Mouse (Mus musculus) hindbrain, embryonic 14.5 days (tissue): ENCODE results near the gene Fam189a1. TPM values are rescaled to one million over a fixed set of nuclear protein-coding genes. Genes with fewer than 3 reads are reported as not detected.

ENCODE experiments used
- ATAC-seq: fragments of 200-750 bp; cut with Nextera tagmentation; 2 replicates; pipeline ENCODE4 v1.8.0; 2017; ENCODE audit warnings: moderate number of reproducible peaks, mild to moderate bottlenecking, moderate TSS enrichment, moderate library complexity; ENCODE audit not compliant: low FRiP score
- DNase-seq: peaks from one replicate; pipeline ENCODE4 v3.0.0-alpha.2; 2015; ENCODE audit warnings: low spot score
- H3K27ac ChIP-seq: fragments of 300-500 bp; sonication (generic); 2 replicates; pipeline ENCODE4 v1.5.1; 2014; ENCODE audit warnings: mild to moderate bottlenecking, moderate library complexity
- H3K27me3 ChIP-seq: fragments of 300-500 bp; sonication (generic); 2 replicates; pipeline ENCODE4 v1.6.1; 2014; ENCODE audit warnings: mild to moderate bottlenecking, low read length, mixed read lengths; ENCODE audit not compliant: control insufficient read depth, insufficient read depth
- H3K36me3 ChIP-seq: fragments of 300-500 bp; sonication (generic); replicated peaks from 2 replicates; pipeline ENCODE4 v1.6.1; 2014; ENCODE audit not compliant: control insufficient read depth, insufficient read depth
- H3K4me1 ChIP-seq: fragments of 300-500 bp; sonication (generic); replicated peaks from 2 replicates; pipeline ENCODE4 v1.6.1; 2014; ENCODE audit warnings: antibody characterized with exemption, low read length, mixed read lengths; ENCODE audit not compliant: control insufficient read depth, insufficient read depth
- H3K4me2 ChIP-seq: fragments of 300-500 bp; sonication (generic); replicated peaks from 2 replicates; pipeline ENCODE4 v1.6.1; 2014; ENCODE audit warnings: mild to moderate bottlenecking, moderate library complexity
- H3K4me3 ChIP-seq: fragments of 300-500 bp; sonication (generic); replicated peaks from 2 replicates; pipeline ENCODE4 v1.5.1; 2014; ENCODE audit warnings: mild to moderate bottlenecking, low read length
- H3K9ac ChIP-seq: fragments of 300-500 bp; sonication (generic); 2 replicates; pipeline ENCODE4 v1.6.1; 2014
- H3K9me3 ChIP-seq: fragments of 300-500 bp; sonication (generic); 2 replicates; pipeline ENCODE4 v1.6.1; 2016; ENCODE audit warnings: low read length; ENCODE audit not compliant: control insufficient read depth
- WGBS: fragments of 180-500 bp; shearing (Covaris S2); extraction: QIAGEN DNeasy Blood & Tissue Kit; methylation state at CpG from one replicate; pipeline ENCODE4 v1.1.7; 2014; 5-methylcytosine and 5-hydroxymethylcytosine counted together
- polyA plus RNA-seq: library from polyadenylated mRNA; unstranded; fragments of >200 nt; fragmentation: Nextera tagmentation; extraction: Ambion mirVana; gene quantifications from 2 replicates; pipeline ENCODE4 v1.2.1, GENCODE M21; 2014

The Fam189a1 gene
- polyA plus RNA-seq, 1 experiment from 2014 or later: 15.8 TPM

DNA sequence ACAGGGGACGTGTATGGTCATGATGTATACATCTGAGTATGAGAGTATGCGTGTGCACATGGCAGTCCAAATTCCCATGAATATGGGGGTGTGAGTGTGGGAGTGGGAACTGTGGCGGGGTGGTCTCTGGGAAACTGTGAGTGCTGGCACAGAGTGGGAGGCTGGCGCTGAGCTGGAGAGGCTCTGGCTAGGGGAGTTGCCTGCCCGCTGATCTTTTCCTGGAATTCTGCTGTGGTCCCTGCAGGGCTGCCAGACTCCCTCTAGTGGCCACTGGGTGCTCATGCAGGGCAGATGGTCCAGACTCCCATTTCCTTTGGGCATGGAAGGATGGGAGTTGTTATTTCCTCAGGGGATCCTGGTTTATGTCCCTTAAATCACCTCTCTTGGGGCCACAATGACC is 404.9 kb downstream of the Fam189a1 start:
- H3K4me1 ChIP-seq: no peaks in the 10 kb centered on the region
- H3K27me3 ChIP-seq: no peaks in the 10 kb centered on the region
- H3K4me2 ChIP-seq: no peak overlapping the region
- ATAC-seq: peak; percentile 76
- peak; percentile 79 for DNase-seq
- WGBS: 29% methylated on average over 5 of the region's 5 CpGs
- H3K36me3 ChIP-seq: peaks cover 30% of the 10 kb centered on the region
- H3K9me3 ChIP-seq: no peaks in the 10 kb centered on the region
- H3K4me3 ChIP-seq: no peak overlapping the region
- H3K9ac ChIP-seq: no peak overlapping the region
- no peak overlapping the region for H3K27ac ChIP-seq

GRCm38 (mm10) chr7:64743610-64744009 is 412.8 kb downstream of the Fam189a1 start:
- H3K36me3 ChIP-seq: peaks cover 60% of the 10 kb centered on the region
- H3K4me1 ChIP-seq: 0 out of 2 replicates have a peak, but pooled peaks cover 8% of the 10 kb centered on the region
- DNase-seq (no peak), ATAC-seq (no peak)
- no peak overlapping the region for H3K4me3 ChIP-seq
- 92% methylated on average over 7 of the region's 7 CpGs for WGBS
- H3K9me3 ChIP-seq: no peaks in the 10 kb centered on the region
- H3K27me3 ChIP-seq: no peaks in the 10 kb centered on the region
- H3K9ac ChIP-seq: no peak overlapping the region
- H3K27ac ChIP-seq: no peak overlapping the region
- H3K4me2 ChIP-seq: no peak overlapping the region

DNA sequence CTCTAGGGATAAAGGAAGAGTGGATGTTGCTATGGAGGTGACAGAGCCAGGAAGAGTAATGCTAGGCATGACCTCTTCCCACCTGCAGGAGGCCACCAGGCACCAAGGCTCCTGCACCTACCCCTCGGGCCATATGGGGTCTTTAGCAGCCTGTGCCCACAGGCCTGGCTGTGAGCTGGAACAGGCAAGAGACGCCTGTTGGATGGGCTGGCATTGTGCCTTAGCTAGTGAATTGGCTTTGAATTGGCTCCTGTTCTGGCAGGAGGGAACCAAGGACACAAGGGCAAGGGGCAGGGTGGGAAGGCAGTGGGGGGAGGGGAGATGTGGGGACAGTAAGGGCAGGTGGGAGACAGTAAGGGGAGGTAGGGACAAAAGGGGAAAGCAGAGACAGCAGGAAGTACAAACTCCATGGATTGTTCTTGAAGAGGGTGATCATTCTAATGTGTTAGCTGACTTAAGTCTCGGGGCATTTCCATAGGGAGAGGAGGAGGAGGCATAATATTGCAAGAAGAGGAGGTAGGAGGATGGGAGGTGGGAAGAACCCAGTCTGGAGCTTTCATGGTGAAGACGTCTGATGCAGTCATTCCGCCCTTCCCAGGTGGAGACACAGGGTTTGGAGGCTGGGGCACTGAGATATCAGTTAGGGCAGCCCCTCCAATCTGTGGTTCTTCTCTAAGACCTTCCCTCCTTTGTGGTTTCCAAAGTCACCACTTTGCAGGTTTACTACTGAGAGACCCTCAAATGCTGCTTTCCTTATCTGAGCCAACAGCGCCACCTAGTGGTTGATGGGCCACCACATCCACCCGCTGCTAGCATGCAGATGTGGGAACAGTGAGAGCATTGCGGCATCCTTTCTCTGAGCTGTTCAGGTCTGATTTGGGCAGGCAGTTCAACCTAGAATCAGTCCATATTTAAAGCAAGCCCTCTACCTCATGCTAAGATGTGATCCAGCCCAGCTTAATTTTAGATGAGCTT is 414.8 kb downstream of the Fam189a1 start:
- ATAC-seq: peak; percentile 85
- no peaks in the 10 kb centered on the region for H3K27me3 ChIP-seq
- H3K4me1 ChIP-seq: 0 out of 2 replicates have a peak, but pooled peaks cover 8% of the 10 kb centered on the region
- H3K4me2 ChIP-seq: no peak overlapping the region
- no peaks in the 10 kb centered on the region for H3K9me3 ChIP-seq
- WGBS: 22% methylated on average over 8 of the region's 8 CpGs
- H3K4me3 ChIP-seq: no peak overlapping the region
- no peak overlapping the region for H3K9ac ChIP-seq
- H3K36me3 ChIP-seq: peaks cover 53% of the 10 kb centered on the region
- DNase-seq: peak; percentile 98
- H3K27ac ChIP-seq: peak overlapping the region; percentile 18; the same call in 1 of the 2 replicates

DNA sequence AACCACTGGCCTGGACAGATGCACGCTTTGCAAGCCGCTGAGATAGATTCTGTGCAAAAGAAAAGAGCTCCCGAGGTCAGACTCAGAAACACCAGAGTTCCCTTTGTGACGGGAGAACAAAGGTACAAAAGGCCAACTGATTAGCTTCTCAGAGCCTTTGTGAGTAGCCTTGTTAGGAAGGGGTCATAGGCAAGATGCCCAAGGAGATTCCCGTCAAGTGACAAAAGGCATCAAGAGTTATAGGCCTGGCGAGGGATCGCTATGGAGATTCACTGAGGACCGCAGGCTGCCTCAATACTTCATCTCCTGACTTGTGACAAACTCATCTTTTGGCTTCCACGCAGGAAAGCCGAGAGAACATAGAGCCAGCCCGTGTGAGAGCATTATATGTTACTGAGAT is 417.2 kb downstream of the Fam189a1 start:
- Histone ChIP-seq H3K36me3 (peaks cover 28% of the 10 kb centered on the region), H3K4me1 (0 out of 2 replicates have a peak, but pooled peaks cover 8% of the 10 kb centered on the region), H3K9me3 (no peaks in the 10 kb centered on the region), H3K27me3 (no peaks in the 10 kb centered on the region), H3K4me3 (no peak overlapping the region), H3K27ac (no peak overlapping the region), H3K9ac (no peak overlapping the region), H3K4me2 (no peak overlapping the region)
- DNase-seq (no peak), ATAC-seq (no peak)
- 12% methylated on average over 11 of the region's 11 CpGs for WGBS

DNA sequence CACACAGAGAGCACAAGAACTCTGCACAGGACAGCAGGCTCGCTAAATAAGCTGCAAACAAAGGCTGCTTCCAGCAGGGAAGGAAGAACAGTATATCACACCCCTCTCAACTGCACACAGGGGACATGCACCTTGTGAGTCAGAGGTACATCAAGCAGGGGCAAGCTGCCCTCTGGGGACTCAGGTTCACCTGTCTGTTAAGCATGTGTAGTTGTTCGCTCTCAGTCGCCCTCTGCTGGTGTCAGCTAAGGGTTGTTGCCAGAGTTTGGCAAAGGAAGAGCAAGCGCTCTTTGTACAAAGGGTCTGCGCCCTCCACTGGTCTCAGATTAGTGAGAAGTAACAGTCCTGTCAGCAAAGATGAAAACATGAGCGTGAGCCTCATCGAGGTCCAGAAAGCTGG is 426.6 kb downstream of the Fam189a1 start:
- Histone ChIP-seq H3K27me3 (no peaks in the 10 kb centered on the region), H3K27ac (no peak overlapping the region), H3K4me3 (no peak overlapping the region), H3K4me1 (peaks cover 13% of the 10 kb centered on the region), H3K9ac (no peak overlapping the region), H3K9me3 (no peaks in the 10 kb centered on the region), H3K4me2 (no peak overlapping the region), H3K36me3 (no peaks in the 10 kb centered on the region; the same call in 1 of the 2 replicates)
- ATAC-seq: peak; percentile 10; the same call in 1 of the 2 replicates
- 25% methylated on average over 7 of the region's 7 CpGs for WGBS
- peak; percentile 83 for DNase-seq

DNA sequence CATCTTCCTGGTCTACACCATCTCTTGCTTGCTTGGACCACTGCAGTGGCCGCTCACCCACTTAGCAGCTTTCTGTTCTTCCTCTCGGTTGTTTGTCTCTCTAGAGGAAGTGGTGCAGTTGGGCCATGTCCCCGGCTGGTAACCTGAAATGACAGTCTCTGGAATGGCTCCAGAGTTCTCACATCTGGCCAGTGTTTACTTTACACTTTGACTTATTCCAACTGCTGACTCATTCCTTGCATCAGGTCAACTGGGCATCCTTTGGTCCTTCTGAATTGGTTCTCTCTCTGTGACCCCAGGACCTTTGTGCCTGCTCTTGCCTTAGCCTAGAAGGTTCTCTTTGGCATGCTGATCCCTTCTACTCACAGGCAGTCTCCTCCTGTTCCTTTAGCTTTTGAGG is 427.6 kb downstream of the Fam189a1 start:
- WGBS: 80% methylated on average over 3 of the region's 3 CpGs
- no peaks in the 10 kb centered on the region for H3K9me3 ChIP-seq
- H3K9ac ChIP-seq: no peak overlapping the region
- DNase-seq (no peak), ATAC-seq (no peak)
- no peaks in the 10 kb centered on the region for H3K27me3 ChIP-seq
- H3K36me3 ChIP-seq: no peaks in the 10 kb centered on the region; the same call in 1 of the 2 replicates
- peaks cover 13% of the 10 kb centered on the region for H3K4me1 ChIP-seq
- H3K27ac ChIP-seq: no peak overlapping the region
- no peak overlapping the region for H3K4me2 ChIP-seq
- H3K4me3 ChIP-seq: no peak overlapping the region

GRCm38 (mm10) chr7:64728181-64728591 is 428.2 kb downstream of the Fam189a1 start:
- ATAC-seq: peak; percentile 66
- Histone ChIP-seq H3K9ac (no peak overlapping the region), H3K4me3 (no peak overlapping the region), H3K36me3 (no peaks in the 10 kb centered on the region), H3K4me2 (no peak overlapping the region), H3K27me3 (no peaks in the 10 kb centered on the region), H3K9me3 (no peaks in the 10 kb centered on the region), H3K27ac (no peak overlapping the region), H3K4me1 (peaks cover 13% of the 10 kb centered on the region)
- WGBS: 70% methylated on average over 5 of the region's 5 CpGs
- peak; percentile 70 for DNase-seq

GRCm38 (mm10) chr7:64725967-64726695 is 430.2 kb downstream of the Fam189a1 start:
- no peaks in the 10 kb centered on the region for H3K9me3 ChIP-seq
- no peaks in the 10 kb centered on the region for H3K27me3 ChIP-seq
- no peak overlapping the region for H3K4me3 ChIP-seq
- DNase-seq (peak; percentile 61), ATAC-seq (peak; percentile 60)
- no peak overlapping the region for H3K9ac ChIP-seq
- peaks cover 13% of the 10 kb centered on the region for H3K4me1 ChIP-seq
- no peaks in the 10 kb centered on the region for H3K36me3 ChIP-seq
- H3K4me2 ChIP-seq: no peak overlapping the region
- H3K27ac ChIP-seq: peak overlapping the region; percentile 58; the same call in 1 of the 2 replicates
- WGBS: 51% methylated on average over 6 of the region's 6 CpGs

GRCm38 (mm10) chr7:64724409-64724808 is 432.0 kb downstream of the Fam189a1 start:
- Histone ChIP-seq H3K27ac (no peak overlapping the region), H3K4me2 (no peak overlapping the region), H3K4me1 (peaks cover 13% of the 10 kb centered on the region), H3K9me3 (no peaks in the 10 kb centered on the region), H3K4me3 (no peak overlapping the region), H3K27me3 (no peaks in the 10 kb centered on the region), H3K9ac (no peak overlapping the region), H3K36me3 (no peaks in the 10 kb centered on the region)
- DNase-seq (no peak), ATAC-seq (no peak)
- WGBS: 89% methylated on average over 1 of the region's 1 CpGs
